Comparison of ENCODE assay signal across 28 mouse cellular contexts in the genomic region with DNA sequence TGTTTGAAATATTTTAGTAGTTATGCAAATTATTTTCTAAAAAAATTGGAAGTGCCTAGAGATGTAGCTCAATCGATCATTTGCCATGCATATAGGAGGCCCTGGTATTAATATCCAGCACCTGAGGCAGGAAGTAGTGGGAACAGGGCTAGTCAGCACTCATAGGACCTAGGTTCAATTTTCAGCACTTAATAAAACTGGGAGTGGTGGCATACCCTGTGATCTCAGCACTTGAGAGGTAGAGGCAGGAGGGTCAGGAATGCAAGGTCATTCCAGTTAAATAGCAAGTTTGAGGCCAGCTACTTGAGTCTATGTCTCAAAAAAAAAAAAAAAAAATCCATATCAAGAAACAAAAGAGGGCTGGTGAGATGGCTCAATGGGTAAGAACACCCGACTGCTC. TPM values are rescaled to one million over a fixed set of nuclear protein-coding genes. Genes with fewer than 3 reads are reported as not detected.
"Had no signal": no experiment of that assay in that cellular context is flagged by ENCODE, and none has a peak within 500 bp of the region (broad histone marks: within the 10 kb centered on the region; RNA-seq: fewer than 3 reads in every experiment).

No protein-coding gene starts in this region.

- H3K4me1 ChIP-seq: liver, embryonic 13.5 days; megakaryocyte, embryonic 14.5 days; midbrain, embryonic 13.5 days; neural tube, embryonic 15.5 days had no signal

- ATAC-seq: hindbrain, postnatal 0 days; inflammation-experienced regulatory T-cells, adult 6 months; midbrain, embryonic 13.5 days; midbrain, embryonic 16.5 days had no signal

- DNase-seq: kidney, adult 11 months; kidney, adult 8-10 months; kidney, postnatal 10 days; kidney, postnatal 36 days; layer of hippocampus, postnatal 36 days; liver, embryonic 13.5 days; right cerebral cortex, adult 18-20 months; right cerebral cortex, postnatal 14 days; right cerebral cortex, postnatal 4 days; thymus, adult 2 months; thymus, postnatal 14 days had no signal

- H3K4me3 ChIP-seq: kidney, embryonic 15.5 days; left cerebral cortex, adult 2 months; liver, embryonic 13.5 days; megakaryocyte, embryonic 14.5 days; midbrain, embryonic 10.5 days; midbrain, embryonic 13.5 days; myocyte; neural tube, embryonic 12.5 days; neural tube, embryonic 15.5 days had no signal

- H3K36me3 ChIP-seq: kidney, embryonic 15.5 days; liver, embryonic 13.5 days; midbrain, embryonic 10.5 days; midbrain, embryonic 13.5 days; neural tube, embryonic 12.5 days; neural tube, embryonic 15.5 days had no signal

- H3K27ac ChIP-seq: hindbrain, postnatal 0 days; kidney, embryonic 15.5 days; left cerebral cortex, adult 2 months; liver, embryonic 13.5 days; midbrain, embryonic 10.5 days; midbrain, embryonic 13.5 days; neural tube, embryonic 12.5 days; neural tube, embryonic 15.5 days; stomach, postnatal 0 days had no signal

- H3K9ac ChIP-seq: kidney, embryonic 15.5 days; liver, embryonic 13.5 days; midbrain, embryonic 13.5 days; neural tube, embryonic 12.5 days; neural tube, embryonic 15.5 days had no signal

- H3K9me3 ChIP-seq: kidney, embryonic 15.5 days; liver, embryonic 13.5 days; megakaryocyte, embryonic 14.5 days; midbrain, embryonic 10.5 days; midbrain, embryonic 13.5 days; neural tube, embryonic 12.5 days; neural tube, embryonic 15.5 days had no signal

- H3K4me2 ChIP-seq: kidney, embryonic 15.5 days; liver, embryonic 13.5 days; midbrain, embryonic 13.5 days; neural tube, embryonic 12.5 days; neural tube, embryonic 15.5 days had no signal

RNA-seq across cellular contexts. Expression of a gene that starts 4.5 kb away (rescaled TPM):
- polyA plus RNA-seq: hindbrain, postnatal 0 days; kidney, embryonic 15.5 days; limb, embryonic 11.5 days; limb, embryonic 14.5 days; liver, adult 2 months; liver, embryonic 13.5 days; liver, embryonic 16.5 days; midbrain, embryonic 10.5 days; midbrain, embryonic 13.5 days; midbrain, embryonic 16.5 days; myocyte; neural tube, embryonic 12.5 days; neural tube, embryonic 15.5 days; stomach, embryonic 14.5 days; stomach, postnatal 0 days had no signal
